Mouse (Mus musculus) kidney, embryonic 16.5 days (tissue): ENCODE data around the gene Spz1. TPM values are rescaled to one million over a fixed set of nuclear protein-coding genes. Genes with fewer than 3 reads are reported as not detected.

Source experiments
- ATAC-seq: fragments of 200-750 bp; cut with Nextera tagmentation; 2 replicates; pipeline ENCODE4 v1.8.0; 2017; ENCODE audit warnings: moderate TSS enrichment; ENCODE audit not compliant: low FRiP score, low TSS enrichment
- H3K27ac ChIP-seq: fragments of 300-500 bp; sonication (generic); 2 replicates; pipeline ENCODE4 v1.5.1; 2014; ENCODE audit warnings: low read length
- H3K27me3 ChIP-seq: fragments of 300-500 bp; sonication (generic); 2 replicates; pipeline ENCODE4 v1.6.1; 2014; ENCODE audit warnings: low read length, control low read depth, mixed read lengths; ENCODE audit not compliant: insufficient read depth
- H3K36me3 ChIP-seq: fragments of 300-500 bp; sonication (generic); 2 replicates; pipeline ENCODE4 v1.6.1; 2014; ENCODE audit warnings: low read length, control low read depth, mixed read lengths; ENCODE audit not compliant: insufficient read depth
- H3K4me1 ChIP-seq: fragments of 300-500 bp; sonication (generic); 2 replicates; pipeline ENCODE4 v1.6.1; 2014; ENCODE audit warnings: low read length, control low read depth, mixed read lengths; ENCODE audit not compliant: insufficient read depth
- H3K4me2 ChIP-seq: fragments of 300-500 bp; sonication (generic); replicated peaks from 2 replicates; pipeline ENCODE4 v1.6.1; 2014; ENCODE audit warnings: low read depth, low read length
- H3K4me3 ChIP-seq: fragments of 300-500 bp; sonication (generic); 2 replicates; pipeline ENCODE4 v1.5.1; 2014; ENCODE audit warnings: mild to moderate bottlenecking, low read length
- H3K9ac ChIP-seq: fragments of 300-500 bp; sonication (generic); replicated peaks from 2 replicates; pipeline ENCODE4 v1.6.1; 2014; ENCODE audit warnings: low read length
- H3K9me3 ChIP-seq: fragments of 300-500 bp; sonication (generic); 2 replicates; pipeline ENCODE4 v1.6.1; 2016; ENCODE audit warnings: low read length, control low read depth
- WGBS: fragments of 180-500 bp; shearing (Covaris S2); extraction: QIAGEN DNeasy Blood & Tissue Kit; methylation state at CpG from one replicate; pipeline ENCODE4 v1.1.7; 2014; 5-methylcytosine and 5-hydroxymethylcytosine counted together
- polyA plus RNA-seq: library from polyadenylated mRNA; unstranded; fragments of >200 nt; fragmentation: Nextera tagmentation; extraction: Ambion mirVana; gene quantifications from 2 replicates; pipeline ENCODE4 v1.2.1, GENCODE M21; 2015

The Spz1 gene
- polyA plus RNA-seq, 1 experiment from 2014 or later, result not detected

- Histone ChIP-seq H3K27ac (no peak overlapping the region), H3K36me3 (no peaks in the 10 kb centered on the region), H3K4me2 (no peak overlapping the region), H3K4me1 (no peaks in the 10 kb centered on the region), H3K9ac (no peak overlapping the region), H3K4me3 (no peak overlapping the region), H3K9me3 (no peaks in the 10 kb centered on the region), H3K27me3 (no peaks in the 10 kb centered on the region)
- ATAC-seq, result no peak
- 66% methylated on average over 4 of the region's 4 CpGs for WGBS
Measured at GRCm38 (mm10) chr13:92539126-92539525, 36.8 kb downstream of the Spz1 start.

DNA sequence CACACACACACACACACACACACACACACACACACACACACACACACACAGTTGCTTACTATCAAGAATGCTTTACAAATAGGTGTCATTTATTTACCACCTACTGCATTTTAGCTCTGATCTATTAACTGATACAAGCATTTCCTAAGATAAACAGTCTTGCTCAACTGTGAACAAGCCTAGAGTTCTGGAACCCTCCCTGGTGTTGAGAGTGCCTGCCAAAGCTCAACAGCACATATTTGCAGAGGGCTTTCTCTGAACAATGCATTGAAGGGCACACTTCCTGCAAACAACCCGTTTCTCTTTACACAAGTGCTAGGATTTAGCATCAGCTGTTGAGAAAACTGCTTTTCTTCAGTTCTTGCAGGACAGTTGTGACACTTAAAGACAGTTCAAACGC is 42.2 kb downstream of the Spz1 start:
- ATAC-seq, result no peak
- peaks cover 10% of the 10 kb centered on the region; the same call in 1 of the 2 replicates for H3K4me1 ChIP-seq
- H3K27me3 ChIP-seq, result no peaks in the 10 kb centered on the region
- no peak overlapping the region for H3K4me3 ChIP-seq
- no peak overlapping the region for H3K9ac ChIP-seq
- WGBS, result 42% methylated on average over 2 of the region's 2 CpGs
- no peak overlapping the region for H3K27ac ChIP-seq
- no peaks in the 10 kb centered on the region for H3K36me3 ChIP-seq
- no peak overlapping the region for H3K4me2 ChIP-seq
- no peaks in the 10 kb centered on the region for H3K9me3 ChIP-seq

DNA sequence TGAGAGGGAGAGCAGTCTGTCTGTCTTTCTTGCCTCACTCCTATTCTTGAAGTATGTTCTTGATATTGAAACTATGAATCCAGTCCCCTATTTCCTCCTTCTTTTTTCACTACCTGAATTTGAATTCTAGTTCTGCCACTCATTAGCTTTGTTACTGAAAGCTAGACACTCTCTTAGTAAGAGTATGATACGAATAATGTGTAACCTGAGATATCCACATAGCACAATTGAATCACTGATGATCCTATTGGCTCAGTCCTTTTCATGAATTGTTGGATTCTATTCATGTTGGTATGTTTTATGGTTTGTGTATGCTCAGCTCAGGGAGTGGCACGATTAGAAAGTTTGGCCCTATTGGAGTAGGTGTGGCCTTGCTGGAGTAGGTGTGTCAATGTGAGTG is 43.8 kb downstream of the Spz1 start:
- no peak for ATAC-seq
- Histone ChIP-seq H3K27me3 (no peaks in the 10 kb centered on the region), H3K4me1 (peaks cover 11% of the 10 kb centered on the region; the same call in 1 of the 2 replicates), H3K9ac (no peak overlapping the region), H3K27ac (no peak overlapping the region), H3K4me2 (no peak overlapping the region), H3K9me3 (no peaks in the 10 kb centered on the region), H3K36me3 (no peaks in the 10 kb centered on the region), H3K4me3 (no peak overlapping the region)
- WGBS, result 71% methylated on average over 2 of the region's 2 CpGs

- no peak for ATAC-seq
Measured at GRCm38 (mm10) chr13:92531237-92531636, 44.7 kb downstream of the Spz1 start.

DNA sequence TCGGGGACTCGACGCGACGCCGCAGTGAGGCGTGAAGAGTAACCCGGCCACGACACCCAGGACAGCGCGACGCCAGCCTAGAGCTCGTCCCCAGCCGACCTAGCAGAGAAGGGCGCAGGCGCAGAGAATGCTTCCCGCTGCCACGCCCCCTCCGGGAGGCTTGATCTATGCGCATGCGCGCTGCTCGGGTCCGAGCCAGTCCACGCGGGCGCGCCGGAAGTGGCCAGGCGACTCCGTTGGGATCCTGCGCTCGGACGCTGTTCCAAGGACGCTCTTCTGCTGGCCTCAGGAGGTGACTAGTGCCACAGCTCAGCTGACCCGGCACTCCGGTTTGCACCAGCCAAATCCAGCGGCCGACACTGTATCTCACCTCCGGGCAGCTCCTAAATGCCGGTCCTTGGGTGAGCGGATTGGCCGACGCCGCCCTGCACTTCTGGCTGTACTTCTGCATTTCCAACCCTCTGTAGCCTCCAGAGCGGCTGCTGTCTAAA is 45.2 kb downstream of the Spz1 start, which contains the start of gene Zfyve16:
TSS of gene Zfyve16 (minus strand) at position 148 of the 491 bp plus-strand sequence.
- H3K36me3 ChIP-seq, result no peaks in the 10 kb centered on the region
- H3K4me1 ChIP-seq, result peaks cover 11% of the 10 kb centered on the region; the same call in 1 of the 2 replicates
- H3K9me3 ChIP-seq, result no peaks in the 10 kb centered on the region
- peak; percentile 99 for ATAC-seq
- H3K9ac ChIP-seq, result peak within 1 kb of the TSS; percentile 88
- peak within 1 kb of the TSS; percentile 72 for H3K4me3 ChIP-seq
- H3K4me2 ChIP-seq, result peak within 1 kb of the TSS; percentile 76
- H3K27me3 ChIP-seq, result no peaks in the 10 kb centered on the region
- under 1% methylated on average over 46 of the region's 46 CpGs for WGBS
- peak within 1 kb of the TSS; percentile 98 for H3K27ac ChIP-seq

More at GRCm38 (mm10) chr13:92531237-92531636, 44.7 kb downstream of the Spz1 start:
- Histone ChIP-seq H3K27ac (peak overlapping the region; percentile 98), H3K4me2 (peak overlapping the region; percentile 76), H3K4me1 (peaks cover 11% of the 10 kb centered on the region; the same call in 1 of the 2 replicates), H3K27me3 (no peaks in the 10 kb centered on the region), H3K9me3 (no peaks in the 10 kb centered on the region), H3K9ac (peak overlapping the region; percentile 88), H3K36me3 (no peaks in the 10 kb centered on the region), H3K4me3 (peak overlapping the region; percentile 72)
- WGBS, result 4% methylated on average over 15 of the region's 15 CpGs

DNA sequence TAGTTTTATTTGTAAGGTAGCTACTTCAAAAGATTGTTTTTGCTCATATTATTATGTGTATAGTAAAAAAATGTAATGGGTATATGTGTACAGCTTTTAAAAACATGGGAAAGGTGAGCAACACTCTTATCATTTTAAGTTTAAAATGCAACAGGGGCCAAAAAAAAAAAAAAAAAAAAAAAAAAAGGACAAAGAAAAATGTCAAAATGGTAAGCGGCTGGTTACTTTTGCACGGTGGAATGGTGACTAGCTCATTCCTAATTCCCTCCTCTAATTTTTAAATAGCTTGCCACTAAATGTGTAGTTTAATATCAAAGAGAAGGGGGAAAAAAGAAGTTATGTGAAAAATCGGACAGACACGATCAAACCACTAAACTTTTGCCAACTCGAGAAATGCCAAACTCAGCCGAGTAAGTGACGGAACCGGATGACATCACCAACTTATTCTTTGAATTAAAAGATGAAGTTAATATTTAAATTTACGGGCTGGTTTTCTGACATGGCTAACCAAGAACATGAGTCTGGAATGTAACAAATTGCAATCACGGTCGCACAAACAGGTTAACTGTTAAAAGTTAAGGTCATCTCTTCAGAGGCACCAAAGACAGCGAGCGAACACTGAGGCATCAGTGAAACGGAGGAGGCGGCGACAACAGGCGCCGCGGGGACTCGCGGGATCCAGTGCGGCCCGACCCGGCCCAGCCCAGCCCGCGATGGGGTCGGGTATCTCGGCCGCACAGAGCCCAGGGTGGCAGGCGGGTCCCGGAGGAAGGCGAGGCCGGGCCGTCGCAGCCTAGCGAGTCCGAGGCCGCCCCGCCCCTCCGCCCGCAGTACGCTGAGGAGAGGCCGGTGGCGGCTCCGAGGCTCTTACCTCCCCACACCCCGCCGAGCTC is 45.9 kb downstream of the Spz1 start:
- Histone ChIP-seq H3K4me3 (peak overlapping the region; percentile 72), H3K9ac (peak overlapping the region; percentile 88), H3K9me3 (no peaks in the 10 kb centered on the region), H3K27ac (peak overlapping the region; percentile 98), H3K27me3 (no peaks in the 10 kb centered on the region), H3K36me3 (no peaks in the 10 kb centered on the region), H3K4me1 (peaks cover 11% of the 10 kb centered on the region; the same call in 1 of the 2 replicates), H3K4me2 (peak overlapping the region; percentile 76)
- WGBS, result 2% methylated on average over 44 of the region's 47 CpGs
- ATAC-seq, result no peak

Other genes with a start within 250 kb of the Spz1 start
- 21.0 and 21.7 TPM in 2 replicates for gene Dhfr, start 221.4 kb downstream of the Spz1 start, polyA plus RNA-seq
- 30.4 and 34.2 TPM in 2 replicates for gene Msh3, start 221.2 kb downstream of the Spz1 start, polyA plus RNA-seq
- gene Ankrd34b, start 150.3 kb downstream of the Spz1 start, polyA plus RNA-seq, result 0.36 and 0.49 TPM in 2 replicates
- gene Fam151b, start 92.2 kb downstream of the Spz1 start, polyA plus RNA-seq, result 0.17 and 0.24 TPM in 2 replicates
- 12.1 and 13.6 TPM in 2 replicates for gene Zfyve16, start 45.3 kb downstream of the Spz1 start, polyA plus RNA-seq
- gene Serinc5, start 34.9 kb upstream of the Spz1 start, polyA plus RNA-seq, result 19.7 and 20.1 TPM in 2 replicates
- 2.1 TPM in 2 replicates for gene Thbs4, start 218.6 kb upstream of the Spz1 start, polyA plus RNA-seq